Mouse (Mus musculus): ENCODE measurements around the gene Ccdc188.

DNA sequence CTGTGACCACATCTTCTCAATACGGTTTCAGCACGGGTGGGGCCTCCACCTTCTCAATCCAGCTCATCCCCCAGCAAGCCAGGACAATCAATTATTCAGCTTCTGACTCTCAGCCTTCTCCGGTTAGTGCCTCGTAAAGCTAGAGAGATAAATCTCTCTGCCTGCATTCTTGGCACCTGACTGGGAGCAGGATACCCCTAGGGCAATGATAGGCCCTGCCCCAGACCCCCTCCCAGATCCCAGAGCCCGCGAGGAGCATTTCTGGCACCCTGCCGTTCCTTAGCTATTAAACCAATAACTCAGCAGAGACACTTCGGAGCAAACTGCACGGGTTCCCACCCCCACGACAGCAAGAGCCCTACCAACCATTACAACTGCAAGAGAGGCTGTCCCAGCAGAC lies 36.3 kb upstream of the Ccdc188 start:
- TF ChIP-seq CTCF (IDR thresholded peaks at IDR 0.05; ENCODE audit: low read depth, low read length) (no peak), GATA2 (IDR thresholded peaks at IDR 0.05; ENCODE audit: borderline replicate concordance, low read depth, low read length) (no peak), GATA1 (IDR thresholded peaks at IDR 0.05; ENCODE audit: borderline replicate concordance, low read length) (no peak), TAL1 (conservative IDR thresholded peaks at IDR 0.05; ENCODE audit: low read depth, low read length) (no peak)
